Mouse (Mus musculus) liver (tissue): ENCODE data around the gene Abca13.

Experiments used
- DNase-seq: peaks from one replicate; pipeline ENCODE4 v3.0.0-alpha.2; 2020; ENCODE audit warnings: mixed read lengths

The Abca13 gene

DNA sequence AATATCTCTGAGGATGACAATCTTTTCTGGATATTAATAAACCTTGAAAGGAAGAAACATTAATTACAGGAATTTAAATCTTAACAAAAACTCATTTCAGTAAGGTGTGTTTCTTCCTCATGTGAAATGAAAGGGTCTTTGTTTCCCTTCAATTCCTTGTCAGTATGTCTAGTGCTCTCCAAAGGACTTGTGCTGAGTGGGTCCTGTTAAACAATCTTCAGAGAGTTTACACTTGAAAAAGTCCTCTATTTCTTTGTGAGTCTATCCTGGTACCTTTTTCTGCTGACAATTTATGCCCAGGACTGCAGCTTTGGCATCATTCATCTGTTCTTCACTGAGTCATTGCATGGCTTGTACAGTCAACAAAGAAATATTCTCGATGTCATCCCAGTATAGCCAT is 539.6 kb downstream of the Abca13 start:
- DNase-seq: no peak
